Mouse (Mus musculus): ENCODE measurements around the gene Xpnpep3.
"Not testable (repeated sequence)": the region's sequence is repeated elsewhere in the genome, so short reads cannot be mapped to it uniquely, and the experiment has no call there.

Gene Xpnpep3

DNA sequence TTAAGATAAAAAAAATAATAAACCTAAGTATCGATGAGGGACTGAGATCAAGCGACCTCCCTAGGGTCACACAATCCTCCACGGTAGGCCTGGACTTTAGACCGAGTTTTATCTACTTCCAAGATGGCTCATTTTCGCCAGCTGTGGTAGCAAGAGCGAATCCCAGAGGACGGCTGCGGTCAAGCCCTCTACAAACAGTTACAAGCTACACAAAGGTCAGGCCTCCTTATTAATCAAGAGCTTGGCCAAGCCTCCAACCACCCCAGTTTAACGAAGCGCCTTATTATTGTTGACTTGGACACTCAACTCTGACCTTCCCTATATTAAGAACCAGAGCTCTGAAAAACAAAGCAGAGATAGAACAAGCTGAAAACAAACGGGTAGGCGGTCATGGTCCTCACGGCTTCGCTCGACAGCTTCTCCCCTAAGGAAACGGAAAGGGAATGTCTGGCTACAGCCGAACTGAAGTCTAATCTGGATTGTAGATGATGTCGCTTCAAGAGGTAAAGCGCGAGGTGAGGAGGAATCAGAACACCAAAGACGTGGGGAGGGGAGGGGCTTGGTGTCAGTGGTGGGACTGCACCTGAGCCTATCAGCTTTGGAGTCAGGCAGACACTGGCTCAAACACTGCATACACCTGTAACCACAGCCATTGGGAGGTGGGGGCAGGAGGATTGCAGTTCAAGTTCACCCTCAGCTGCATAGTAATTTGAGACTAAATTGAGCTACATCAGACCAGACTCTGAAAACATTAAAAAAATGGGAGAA, 79.7 kb downstream of the Xpnpep3 start:
- in situ Hi-C loops (cut with MboI; ENCODE audit: low sequenced_read_pairs) = no loop called here

DNA sequence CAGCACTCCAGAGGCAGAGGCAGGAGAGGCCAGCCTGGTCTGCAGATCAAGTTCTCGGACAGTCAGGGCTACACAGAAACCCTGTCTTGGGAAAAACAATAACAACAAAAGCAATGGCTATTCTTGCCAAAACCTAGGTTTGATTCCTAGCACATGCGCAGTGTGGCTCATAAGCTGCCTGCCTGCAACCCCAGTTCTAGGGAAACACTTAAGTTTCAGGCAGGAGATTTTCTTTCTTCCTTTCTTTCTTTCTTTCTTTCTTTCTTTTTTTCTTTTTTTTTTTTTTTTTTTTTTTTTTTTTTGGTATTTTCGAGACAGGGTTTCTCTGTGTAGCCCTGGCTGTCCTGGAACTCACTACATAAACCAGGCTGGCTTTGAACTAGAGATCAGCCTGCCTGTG, 80.3 kb downstream of the Xpnpep3 start:
- in situ Hi-C loops (cut with MboI; ENCODE audit: low sequenced_read_pairs) = not testable (repeated sequence)

DNA sequence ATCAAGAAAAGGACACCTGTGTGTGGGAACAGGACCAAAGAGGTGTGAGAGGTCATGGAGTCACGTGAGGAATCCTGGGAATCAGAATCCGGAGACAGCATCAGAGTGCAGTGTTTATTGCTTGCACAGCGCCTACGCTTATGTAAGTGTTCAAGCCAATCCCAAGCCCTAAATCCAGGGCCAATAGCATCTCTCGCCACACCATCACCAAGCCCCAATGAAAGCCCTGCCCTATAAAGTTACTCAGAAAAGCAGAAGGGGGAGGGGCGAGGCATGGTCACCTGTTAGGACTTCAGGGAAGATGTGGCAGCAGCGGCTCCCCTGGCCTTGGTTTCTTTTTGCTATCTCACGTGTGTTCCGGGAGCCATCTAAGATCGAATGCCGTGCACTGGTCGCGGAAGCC, 81.0 kb downstream of the Xpnpep3 start:
- in situ Hi-C loops (cut with MboI; ENCODE audit: low sequenced_read_pairs) = no loop called here

DNA sequence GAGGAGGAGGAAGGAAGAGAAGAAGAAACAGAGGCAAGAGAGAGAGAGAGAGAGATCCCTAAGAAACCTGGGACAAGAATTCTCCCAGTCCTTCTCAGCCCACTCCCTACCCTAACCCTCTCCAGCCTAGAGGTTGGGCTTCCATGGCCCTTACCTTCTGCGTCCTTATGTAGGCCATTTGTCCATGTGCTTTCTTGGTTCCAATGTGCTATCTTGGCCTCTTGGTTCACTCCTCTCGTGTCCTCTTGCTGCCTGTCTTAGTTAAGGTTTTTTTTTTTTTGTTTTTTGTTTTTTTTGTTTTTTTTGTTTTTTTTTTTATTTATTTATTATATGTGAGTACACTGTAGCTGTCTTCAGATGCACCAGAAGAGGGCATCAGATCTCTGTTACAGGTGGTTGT, 83.0 kb downstream of the Xpnpep3 start:
- in situ Hi-C loops (cut with MboI; ENCODE audit: low sequenced_read_pairs) = no loop called here

DNA sequence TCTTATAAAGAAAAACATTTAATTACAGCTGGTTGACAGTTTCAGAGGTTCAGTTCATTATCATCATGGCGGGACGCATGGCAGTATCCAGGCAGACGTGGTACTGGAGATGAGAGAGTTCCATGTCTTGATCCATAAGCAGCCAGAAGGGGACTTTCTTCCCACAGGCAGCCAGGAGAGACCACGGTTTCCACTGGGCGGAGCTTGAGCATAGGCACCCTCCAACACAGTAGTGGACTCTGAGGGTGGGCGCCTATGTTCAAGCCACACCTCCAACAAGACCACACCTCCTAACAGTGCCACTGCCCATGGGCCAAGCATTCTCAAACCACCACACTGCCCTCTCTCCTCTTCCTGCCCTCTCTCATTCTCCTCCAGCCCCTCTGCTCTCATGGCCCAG, 83.8 kb downstream of the Xpnpep3 start:
- in situ Hi-C loops (cut with MboI; ENCODE audit: low sequenced_read_pairs) = no loop called here

DNA sequence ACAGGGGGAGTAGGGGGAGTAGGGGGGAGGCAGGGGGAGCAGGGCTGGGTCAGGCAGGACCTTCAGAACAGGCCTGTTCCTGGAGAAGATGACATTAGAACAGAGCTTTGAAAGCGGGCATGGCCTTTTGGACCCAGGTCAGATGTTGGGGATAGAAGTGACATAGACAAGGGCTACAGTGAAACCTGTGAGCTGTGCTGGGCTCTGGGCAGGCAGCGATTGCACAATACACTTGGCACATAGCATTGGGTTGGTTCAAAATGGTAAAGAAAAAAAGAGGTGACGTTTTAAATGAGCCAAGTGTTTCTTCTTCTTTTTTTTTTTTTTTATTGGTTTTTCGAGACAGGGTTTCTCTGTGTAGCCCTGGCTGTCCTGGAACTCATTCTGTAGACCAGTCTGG, 85.5 kb downstream of the Xpnpep3 start:
- in situ Hi-C loops (cut with MboI; ENCODE audit: low sequenced_read_pairs) = no loop called here

DNA sequence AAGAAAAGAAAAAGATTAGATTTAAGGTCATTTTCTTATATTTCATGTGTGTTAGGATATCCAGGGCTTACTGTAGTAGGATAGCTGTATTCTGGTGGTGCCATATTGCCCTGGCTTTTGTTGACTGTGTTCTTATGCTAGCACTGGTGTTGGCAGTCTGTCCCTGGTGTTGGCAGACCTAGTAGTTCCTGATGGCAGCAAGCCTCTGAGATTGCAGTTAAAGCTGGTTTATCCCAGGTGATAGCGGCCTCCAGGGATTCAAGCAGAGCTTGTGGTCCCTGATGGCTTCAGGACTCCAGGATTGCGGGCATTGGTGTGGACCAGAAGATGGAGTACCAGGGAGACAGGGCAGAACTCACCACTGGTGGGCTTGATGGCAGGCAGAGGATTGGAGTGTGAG, 103.5 kb downstream of the Xpnpep3 start:
- in situ Hi-C loops (cut with MboI; ENCODE audit: low sequenced_read_pairs) = no loop called here

DNA sequence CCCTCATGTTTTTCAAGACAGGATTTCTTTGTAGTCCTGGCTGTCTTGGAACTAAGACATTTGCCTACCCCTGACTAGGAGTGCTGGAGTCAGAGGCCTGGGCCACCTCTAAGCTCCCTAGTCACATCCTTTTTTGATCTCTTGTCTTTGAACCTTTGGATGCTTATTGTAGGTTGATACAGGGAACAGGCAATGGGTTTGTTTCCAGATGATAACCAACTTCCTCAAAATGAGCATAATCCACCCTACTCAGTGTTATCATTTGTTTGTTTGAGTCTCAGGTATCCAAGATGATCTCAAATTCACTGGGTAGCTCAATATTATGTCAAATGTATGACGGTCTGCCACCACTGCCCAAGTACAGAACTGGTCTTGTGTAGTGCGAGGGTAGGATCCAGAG, 104.1 kb downstream of the Xpnpep3 start:
- in situ Hi-C loops (cut with MboI; ENCODE audit: low sequenced_read_pairs) = no loop called here

Measured in CH12F3 (cell line).